Mouse (Mus musculus) embryonic facial prominence, embryonic 12.5 days (tissue): ENCODE data around the gene Upk3b. TPM values are rescaled to one million over a fixed set of nuclear protein-coding genes. Genes with fewer than 3 reads are reported as not detected.
"Not testable (repeated sequence)": the region's sequence is repeated elsewhere in the genome, so short reads cannot be mapped to it uniquely, and the experiment has no call there.

Source experiments
- ATAC-seq: fragments of 200-750 bp; cut with Nextera tagmentation; 2 replicates; pipeline ENCODE4 v1.8.0; 2017; ENCODE audit not compliant: insufficient number of reproducible peaks, insufficient read depth, low FRiP score, low TSS enrichment
- H3K27ac ChIP-seq: fragments of 300-500 bp; sonication (generic); 2 replicates; pipeline ENCODE4 v1.5.1; 2016; ENCODE audit warnings: mild to moderate bottlenecking
- H3K27me3 ChIP-seq: fragments of 300-500 bp; sonication (generic); 2 replicates; pipeline ENCODE4 v1.6.1; 2016; ENCODE audit warnings: mild to moderate bottlenecking, moderate library complexity
- H3K36me3 ChIP-seq: fragments of 300-500 bp; sonication (generic); 2 replicates; pipeline ENCODE4 v1.6.1; 2016; ENCODE audit warnings: mild to moderate bottlenecking
- H3K4me1 ChIP-seq: fragments of 300-500 bp; sonication (generic); 2 replicates; pipeline ENCODE4 v1.6.1; 2016
- H3K4me2 ChIP-seq: fragments of 300-500 bp; sonication (generic); replicated peaks from 2 replicates; pipeline ENCODE4 v1.6.1; 2016; ENCODE audit warnings: mild to moderate bottlenecking, moderate library complexity
- H3K4me3 ChIP-seq: fragments of 300-500 bp; sonication (generic); 2 replicates; pipeline ENCODE4 v1.5.1; 2016; ENCODE audit warnings: mild to moderate bottlenecking
- H3K9ac ChIP-seq: fragments of 300-500 bp; sonication (generic); 2 replicates; pipeline ENCODE4 v1.6.1; 2016; ENCODE audit warnings: mild to moderate bottlenecking, moderate library complexity
- H3K9me3 ChIP-seq: fragments of 300-500 bp; sonication (generic); 2 replicates; pipeline ENCODE4 v1.6.1; 2016; ENCODE audit warnings: mild to moderate bottlenecking, moderate library complexity
- WGBS: fragments of 180-500 bp; shearing (Covaris S2); methylation state at CpG from one replicate; pipeline ENCODE4 v1.1.7; 2016; 5-methylcytosine and 5-hydroxymethylcytosine counted together
- polyA plus RNA-seq: library from polyadenylated mRNA; unstranded; fragments of >200 nt; fragmentation: Nextera tagmentation; extraction: Ambion mirVana; gene quantifications from 2 replicates; pipeline ENCODE4 v1.2.1, GENCODE M21; 2016

Gene Upk3b
- polyA plus RNA-seq, 1 experiment from 2014 or later: 0.91 TPM

- H3K4me2 ChIP-seq: no peak overlapping the region
These were observed 17.8 kb downstream of the Upk3b start for GRCm38 (mm10) chr5:136056062-136056461.

GRCm38 (mm10) chr5:136057085-136057484 is 18.8 kb downstream of the Upk3b start:
- H3K27me3 ChIP-seq: 0 out of 2 replicates have a peak, but pooled peaks cover 3% of the 10 kb centered on the region
- H3K4me2 ChIP-seq: no peak overlapping the region
- no peak overlapping the region for H3K27ac ChIP-seq
- 19% methylated on average over 8 of the region's 8 CpGs for WGBS
- no peaks in the 10 kb centered on the region for H3K9me3 ChIP-seq
- H3K9ac ChIP-seq: 0 out of 2 replicates have a peak overlapping the region, but pooled peaks have one; percentile 0
- H3K4me3 ChIP-seq: no peak overlapping the region
- H3K4me1 ChIP-seq: peaks cover under 1% of the 10 kb centered on the region; the same call in 1 of the 2 replicates
- H3K36me3 ChIP-seq: no peaks in the 10 kb centered on the region
- no peak; the same call in 1 of the 2 replicates for ATAC-seq

More at GRCm38 (mm10) chr5:136056062-136056461, 17.8 kb downstream of the Upk3b start:
- H3K27ac ChIP-seq: no peak overlapping the region
- H3K27me3 ChIP-seq: no peaks in the 10 kb centered on the region
- H3K36me3 ChIP-seq: no peaks in the 10 kb centered on the region
- peaks cover 11% of the 10 kb centered on the region for H3K4me1 ChIP-seq
- no peaks in the 10 kb centered on the region for H3K9me3 ChIP-seq
- no peak overlapping the region for H3K9ac ChIP-seq
- H3K4me3 ChIP-seq: no peak overlapping the region
- ATAC-seq: no peak
- 37% methylated on average over 4 of the region's 4 CpGs for WGBS

- no peak for ATAC-seq
- H3K9me3 ChIP-seq: no peaks in the 10 kb centered on the region
- H3K4me2 ChIP-seq: no peak overlapping the region
- WGBS: 10% methylated on average over 12 of the region's 12 CpGs
- no peaks in the 10 kb centered on the region for H3K36me3 ChIP-seq
- 0 out of 2 replicates have a peak, but pooled peaks cover 3% of the 10 kb centered on the region for H3K27me3 ChIP-seq
- H3K9ac ChIP-seq: no peak overlapping the region
- no peak overlapping the region for H3K4me3 ChIP-seq
- no peak overlapping the region for H3K27ac ChIP-seq
- H3K4me1 ChIP-seq: no peaks in the 10 kb centered on the region
These were observed 23.3 kb downstream of the Upk3b start for GRCm38 (mm10) chr5:136061567-136061966.

- no peaks in the 10 kb centered on the region for H3K36me3 ChIP-seq
- no peak overlapping the region for H3K9ac ChIP-seq
- H3K4me3 ChIP-seq: no peak overlapping the region
- no peak for ATAC-seq
- 0 out of 2 replicates have a peak, but pooled peaks cover 3% of the 10 kb centered on the region for H3K27me3 ChIP-seq
- H3K4me2 ChIP-seq: no peak overlapping the region
- WGBS: 88% methylated on average over 10 of the region's 10 CpGs
- no peak overlapping the region for H3K27ac ChIP-seq
- no peaks in the 10 kb centered on the region for H3K4me1 ChIP-seq
- no peaks in the 10 kb centered on the region for H3K9me3 ChIP-seq
These were observed 25.6 kb downstream of the Upk3b start for GRCm38 (mm10) chr5:136063920-136064319.

- WGBS: 79% methylated on average over 11 of the region's 11 CpGs
These were observed 28.3 kb downstream of the Upk3b start for GRCm38 (mm10) chr5:136066404-136067148.

GRCm38 (mm10) chr5:136069411-136069810 is 31.1 kb downstream of the Upk3b start:
- 0 out of 2 replicates have a peak, but pooled peaks cover 3% of the 10 kb centered on the region for H3K4me1 ChIP-seq
- H3K4me3 ChIP-seq: no peak overlapping the region
- no peaks in the 10 kb centered on the region for H3K9me3 ChIP-seq
- H3K27me3 ChIP-seq: no peaks in the 10 kb centered on the region
- WGBS: 75% methylated on average over 2 of the region's 2 CpGs
- no peak for ATAC-seq
- no peak overlapping the region for H3K4me2 ChIP-seq
- H3K27ac ChIP-seq: no peak overlapping the region
- H3K9ac ChIP-seq: no peak overlapping the region
- no peaks in the 10 kb centered on the region for H3K36me3 ChIP-seq

More at GRCm38 (mm10) chr5:136066404-136067148, 28.3 kb downstream of the Upk3b start:
- not testable (repeated sequence) for H3K27me3 ChIP-seq, H3K4me2 ChIP-seq, H3K9me3 ChIP-seq, H3K4me3 ChIP-seq, H3K4me1 ChIP-seq, H3K36me3 ChIP-seq, ATAC-seq, H3K9ac ChIP-seq, H3K27ac ChIP-seq

GRCm38 (mm10) chr5:136073051-136073450 is 34.8 kb downstream of the Upk3b start:
- H3K4me1 ChIP-seq: 0 out of 2 replicates have a peak, but pooled peaks cover 3% of the 10 kb centered on the region
- no peak overlapping the region for H3K4me2 ChIP-seq
- no peak overlapping the region for H3K4me3 ChIP-seq
- no peaks in the 10 kb centered on the region for H3K36me3 ChIP-seq
- WGBS: 64% methylated on average over 6 of the region's 6 CpGs
- H3K9ac ChIP-seq: no peak overlapping the region
- ATAC-seq: no peak
- H3K27ac ChIP-seq: no peak overlapping the region
- H3K27me3 ChIP-seq: no peaks in the 10 kb centered on the region
- H3K9me3 ChIP-seq: no peaks in the 10 kb centered on the region

GRCm38 (mm10) chr5:136073526-136073925 is 35.2 kb downstream of the Upk3b start:
- 72% methylated on average over 11 of the region's 11 CpGs for WGBS
- Histone ChIP-seq H3K27ac (no peak overlapping the region), H3K4me2 (no peak overlapping the region), H3K36me3 (no peaks in the 10 kb centered on the region), H3K9me3 (no peaks in the 10 kb centered on the region), H3K4me3 (no peak overlapping the region), H3K27me3 (no peaks in the 10 kb centered on the region), H3K9ac (no peak overlapping the region), H3K4me1 (0 out of 2 replicates have a peak, but pooled peaks cover 3% of the 10 kb centered on the region)
- ATAC-seq: no peak

GRCm38 (mm10) chr5:136075076-136075475 is 36.8 kb downstream of the Upk3b start:
- Histone ChIP-seq H3K27ac (no peak overlapping the region), H3K27me3 (no peaks in the 10 kb centered on the region), H3K9me3 (no peaks in the 10 kb centered on the region), H3K4me2 (no peak overlapping the region), H3K36me3 (no peaks in the 10 kb centered on the region), H3K4me3 (no peak overlapping the region), H3K4me1 (0 out of 2 replicates have a peak, but pooled peaks cover 3% of the 10 kb centered on the region), H3K9ac (no peak overlapping the region)
- WGBS: 85% methylated on average over 5 of the region's 5 CpGs
- ATAC-seq: no peak

- no peaks in the 10 kb centered on the region for H3K9me3 ChIP-seq
- no peak overlapping the region for H3K27ac ChIP-seq
- no peaks in the 10 kb centered on the region for H3K36me3 ChIP-seq
- 0 out of 2 replicates have a peak, but pooled peaks cover 3% of the 10 kb centered on the region for H3K4me1 ChIP-seq
- WGBS: 42% methylated on average over 7 of the region's 7 CpGs
- no peaks in the 10 kb centered on the region for H3K27me3 ChIP-seq
- H3K4me2 ChIP-seq: no peak overlapping the region
- 0 out of 2 replicates have a peak, but pooled peaks have one; percentile 13 for ATAC-seq
- no peak overlapping the region for H3K9ac ChIP-seq
- no peak overlapping the region for H3K4me3 ChIP-seq
These were observed 38.0 kb downstream of the Upk3b start for GRCm38 (mm10) chr5:136076284-136076683.

- H3K4me3 ChIP-seq: no peak overlapping the region
- WGBS: 83% methylated on average over 9 of the region's 9 CpGs
- H3K27ac ChIP-seq: no peak overlapping the region
- no peak overlapping the region for H3K9ac ChIP-seq
- no peaks in the 10 kb centered on the region for H3K27me3 ChIP-seq
- no peak for ATAC-seq
- no peak overlapping the region for H3K4me2 ChIP-seq
- no peaks in the 10 kb centered on the region for H3K36me3 ChIP-seq
- H3K9me3 ChIP-seq: no peaks in the 10 kb centered on the region
- H3K4me1 ChIP-seq: 0 out of 2 replicates have a peak, but pooled peaks cover 3% of the 10 kb centered on the region
These were observed 38.8 kb downstream of the Upk3b start for GRCm38 (mm10) chr5:136077001-136077550.

- 92% methylated on average over 5 of the region's 5 CpGs for WGBS
- H3K9ac ChIP-seq: no peak overlapping the region
- H3K4me3 ChIP-seq: no peak overlapping the region
- no peak overlapping the region for H3K27ac ChIP-seq
- H3K9me3 ChIP-seq: no peaks in the 10 kb centered on the region
- no peak for ATAC-seq
- 0 out of 2 replicates have a peak, but pooled peaks cover under 1% of the 10 kb centered on the region for H3K4me1 ChIP-seq
- no peaks in the 10 kb centered on the region for H3K27me3 ChIP-seq
- no peaks in the 10 kb centered on the region for H3K36me3 ChIP-seq
- no peak overlapping the region for H3K4me2 ChIP-seq
These were observed 39.8 kb downstream of the Upk3b start for GRCm38 (mm10) chr5:136078136-136078535.
